7 mouse cellular contexts compared by ENCODE assay signal in genomic region chr16:33063267-33063666, GRCm38 (mm10). TPM values are rescaled to one million over a fixed set of nuclear protein-coding genes. Genes with fewer than 3 reads are reported as not detected.
DNase-seq lines count a peak whose midpoint lies in the region; ATAC-seq and TF ChIP-seq lines count a peak whose summit lies in the region.

No protein-coding gene starts in this region.

- TF ChIP-seq CTCF in spleen, adult 2 months (IDR thresholded peaks at IDR 0.05; ENCODE audit: extremely low read depth, insufficient read depth, insufficient read length, insufficient replicate concordance), result no peak
- TF ChIP-seq CTCF in small intestine, adult 2 months (IDR thresholded peaks at IDR 0.05; ENCODE audit: extremely low read depth, insufficient read length, insufficient replicate concordance, low read depth, low read length), result no peak

- H3K27ac ChIP-seq in spleen, adult 2 months (ENCODE audit: insufficient read depth, low read length), result no peak overlapping the region
- H3K27ac ChIP-seq in limb, embryonic 12.5 days, result no peak overlapping the region
- peak overlapping the region; percentile 12 for H3K27ac ChIP-seq in small intestine, adult 2 months (ENCODE audit: insufficient read depth, low read depth, low read length)

- peaks cover 12% of the 10 kb centered on the region for H3K36me3 ChIP-seq in spleen, adult 2 months (ENCODE audit: control insufficient read depth, insufficient read depth, low read length)
- peaks cover 42% of the 10 kb centered on the region for H3K36me3 ChIP-seq in limb, embryonic 12.5 days
- peaks cover 8% of the 10 kb centered on the region for H3K36me3 ChIP-seq in small intestine, adult 2 months (ENCODE audit: control insufficient read depth, insufficient read depth, low read length)

- peak; percentile 51 for ATAC-seq in erythroblast, adult 5-6 weeks (replicated peaks; ENCODE audit: low FRiP score, poor library complexity, severe bottlenecking)
- ATAC-seq in limb, embryonic 12.5 days (ENCODE audit: insufficient number of reproducible peaks, insufficient read depth, low FRiP score, low TSS enrichment, low read depth), result no peak

- H3K9me3 ChIP-seq in limb, embryonic 12.5 days, result no peaks in the 10 kb centered on the region

- peak overlapping the region; percentile 73 for H3K9ac ChIP-seq in limb, embryonic 12.5 days (replicated peaks)

- no peaks in the 10 kb centered on the region for H3K4me1 ChIP-seq in spleen, adult 2 months (ENCODE audit: control insufficient read depth, insufficient read depth, insufficient read length)
- peaks cover 20% of the 10 kb centered on the region for H3K4me1 ChIP-seq in limb, embryonic 12.5 days (replicated peaks)
- H3K4me1 ChIP-seq in small intestine, adult 2 months (ENCODE audit: control insufficient read depth, insufficient read depth, insufficient read length, low read length), result peaks cover 12% of the 10 kb centered on the region; the same call in 1 of the 2 replicates

- peak overlapping the region; percentile 80 for H3K4me2 ChIP-seq in limb, embryonic 12.5 days

- no peak for DNase-seq in spleen, adult 2 months (ENCODE audit: low read depth in 1 of 2, low spot score in 2 of 2)
- DNase-seq in spleen, postnatal 10 days (ENCODE audit: low spot score in 2 of 2), result no peak
- no peak for DNase-seq in spleen, adult 12 weeks (ENCODE audit: low spot score)
- no peak for DNase-seq in thymus, postnatal 36 days

- TF ChIP-seq POLR2A in spleen, adult 2 months (IDR thresholded peaks at IDR 0.05; ENCODE audit: low read depth, low read length), result no peak
- no peak for TF ChIP-seq POLR2A in small intestine, adult 2 months (IDR thresholded peaks at IDR 0.05; ENCODE audit: low read depth, low read length)

- WGBS in spleen, adult 2 months, result 42% methylated on average over 7 of the region's 7 CpGs
- WGBS in limb, embryonic 12.5 days, result 35% methylated on average over 7 of the region's 7 CpGs
- 8% methylated on average over 7 of the region's 7 CpGs for WGBS in small intestine, adult 2 months

- H3K27me3 ChIP-seq in spleen, adult 2 months (ENCODE audit: control insufficient read depth, insufficient read depth, low read length), result no peaks in the 10 kb centered on the region
- no peaks in the 10 kb centered on the region for H3K27me3 ChIP-seq in limb, embryonic 12.5 days
- H3K27me3 ChIP-seq in small intestine, adult 2 months (ENCODE audit: control insufficient read depth, insufficient read depth, low read length), result no peaks in the 10 kb centered on the region

- peak overlapping the region; percentile 95; the same call in 1 of the 2 replicates for H3K4me3 ChIP-seq in spleen, adult 2 months (ENCODE audit: extremely low read depth, insufficient read depth, insufficient read length)
- H3K4me3 ChIP-seq in limb, embryonic 12.5 days (replicated peaks), result peak overlapping the region; percentile 81
- H3K4me3 ChIP-seq in small intestine, adult 2 months (ENCODE audit: low read depth, low read length), result peak overlapping the region; percentile 1; the same call in 1 of the 2 replicates

RNA-seq across cellular contexts. Expression of gene Lmln, which starts 0.9 kb away (rescaled TPM):
- 0.53 and 1.3 TPM in 2 replicates for polyA plus RNA-seq in spleen, adult 2 months (2012; rRNA removed)
- 0.19 and 5.0 TPM in 2 replicates for total RNA-seq in erythroblast, adult 5-6 weeks (2015; ENCODE audit: low replicate concordance)
- 1.6 and 2.1 TPM in 2 replicates for total RNA-seq in erythroblast, adult 5-6 weeks (2017; ENCODE audit: low replicate concordance)
- 3.6 TPM in 2 replicates for polyA plus RNA-seq in limb, embryonic 12.5 days (2016; fragmentation: Nextera tagmentation; extraction: Ambion mirVana)
- polyA plus RNA-seq in small intestine, adult 2 months (2012; rRNA removed), result 1.1 and 1.7 TPM in 2 replicates

RNA-seq across cellular contexts. Expression of gene Rpl35a, which starts 7.0 kb away (rescaled TPM):
- 198 and 203 TPM in 2 replicates for polyA plus RNA-seq in spleen, adult 2 months (2012; rRNA removed)
- total RNA-seq in erythroblast, adult 5-6 weeks (2015; ENCODE audit: low replicate concordance), result 575 and 588 TPM in 2 replicates
- 282 and 445 TPM in 2 replicates for total RNA-seq in erythroblast, adult 5-6 weeks (2017; ENCODE audit: low replicate concordance)
- polyA plus RNA-seq in limb, embryonic 12.5 days (2016; fragmentation: Nextera tagmentation; extraction: Ambion mirVana), result 970 and 1,024 TPM in 2 replicates
- polyA plus RNA-seq in small intestine, adult 2 months (2012; rRNA removed), result 51.6 and 67.4 TPM in 2 replicates

RNA-seq across cellular contexts. Expression of gene Iqcg, which starts 7.2 kb away (rescaled TPM):
- polyA plus RNA-seq in spleen, adult 2 months (2012; rRNA removed), result 0.02 and 0.05 TPM in 2 replicates
- not detected in 2 replicates for total RNA-seq in erythroblast, adult 5-6 weeks (2015; ENCODE audit: low replicate concordance)
- not detected in 2 replicates for total RNA-seq in erythroblast, adult 5-6 weeks (2017; ENCODE audit: low replicate concordance)
- polyA plus RNA-seq in limb, embryonic 12.5 days (2016; fragmentation: Nextera tagmentation; extraction: Ambion mirVana), result 2.2 and 2.4 TPM in 2 replicates
- 0.14 and 0.18 TPM in 2 replicates for polyA plus RNA-seq in small intestine, adult 2 months (2012; rRNA removed)

Comparison
In these comparisons a context has a peak if more than half of its experiments do, and no peak if none do; other contexts are left out.
1. H3K4me3 ChIP-seq: peak in every context shown above with its lines; median percentile 95 in spleen, adult 2 months; 81 in limb, embryonic 12.5 days; 1 in small intestine, adult 2 months.